Mouse (Mus musculus) megakaryocyte-erythroid progenitor cell, adult 5-6 weeks (primary cell): ENCODE measurements around the gene Unc5a. TPM values are rescaled to one million over a fixed set of nuclear protein-coding genes. Genes with fewer than 3 reads are reported as not detected.

ENCODE experiments used
- ATAC-seq: replicated peaks from 2 replicates; pipeline ENCODE4 v1.8.0; 2016; ENCODE audit warnings: mild to moderate bottlenecking, inconsistent platforms; ENCODE audit not compliant: severe bottlenecking, poor library complexity, low FRiP score, low TSS enrichment
- total RNA-seq, 2 experiments: library from RNA; stranded (forward) in 1 of 2; stranded (reverse) in 1 of 2; fragments of 200-1000, 215-1000 nt in 1 of 2; fragments of >200 nt in 1 of 2; fragmentation: Nextera tagmentation in 1 of 2; gene quantifications; 2 replicates each; pipeline ENCODE4 v1.2.3; 2014 to 2017

Unc5a gene
- total RNA-seq (2014; fragmentation: Nextera tagmentation): 0.04 TPM in 1 of 2 replicates, not detected in the other
- 0.27 TPM in 1 of 2 replicates, not detected in the other for total RNA-seq (2017)

DNA sequence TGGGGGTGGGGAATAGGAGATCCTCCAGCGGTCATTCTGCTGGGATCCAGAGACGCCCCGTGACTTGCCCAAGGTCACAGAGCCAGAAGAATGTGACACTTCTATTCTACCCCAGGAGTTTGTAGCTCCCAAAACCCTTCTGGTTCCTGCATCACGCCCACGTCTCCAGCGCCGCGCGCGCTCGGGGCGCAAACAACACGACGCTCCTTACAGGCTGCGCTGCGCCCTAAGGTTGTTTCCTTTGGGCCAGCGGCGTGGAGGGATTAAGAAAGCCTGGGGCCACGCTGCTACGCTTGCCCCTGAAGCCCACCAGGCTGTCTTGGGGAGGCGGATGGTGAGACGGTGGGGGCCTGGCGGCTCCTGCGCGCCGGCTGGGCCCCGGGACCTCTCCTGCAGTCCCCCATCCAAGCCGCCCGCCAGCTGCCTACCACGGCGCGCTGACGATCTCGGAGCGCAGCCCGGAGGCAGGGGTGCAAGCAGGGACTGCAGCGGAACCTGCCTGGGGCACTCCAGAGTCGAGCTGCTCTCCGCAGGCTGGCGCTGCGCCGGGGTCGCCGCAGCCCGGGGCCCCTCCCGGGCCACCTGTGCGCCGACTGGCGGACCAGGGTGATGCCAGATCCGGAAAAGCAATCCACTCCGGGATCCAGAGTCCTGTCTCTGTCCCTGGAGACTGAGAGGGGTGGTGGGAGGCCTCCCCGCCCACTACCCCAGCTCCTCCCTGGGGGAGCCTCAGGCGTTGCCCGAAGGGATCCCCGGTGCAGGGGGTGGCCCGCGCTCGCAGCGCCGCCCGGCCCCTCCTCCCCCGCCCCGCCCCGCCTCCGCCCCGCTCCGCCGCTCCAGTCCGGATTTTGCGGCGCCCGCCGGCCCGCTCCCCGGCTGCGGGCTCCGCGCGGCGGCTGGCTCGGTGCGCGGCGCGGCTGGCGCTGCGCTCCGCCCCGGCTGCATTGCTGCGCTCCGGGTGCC, at the start of gene Unc5a:
TSS of gene Unc5a (plus strand) at position 881 of the 963 bp plus-strand sequence.
- no peak for ATAC-seq

DNA sequence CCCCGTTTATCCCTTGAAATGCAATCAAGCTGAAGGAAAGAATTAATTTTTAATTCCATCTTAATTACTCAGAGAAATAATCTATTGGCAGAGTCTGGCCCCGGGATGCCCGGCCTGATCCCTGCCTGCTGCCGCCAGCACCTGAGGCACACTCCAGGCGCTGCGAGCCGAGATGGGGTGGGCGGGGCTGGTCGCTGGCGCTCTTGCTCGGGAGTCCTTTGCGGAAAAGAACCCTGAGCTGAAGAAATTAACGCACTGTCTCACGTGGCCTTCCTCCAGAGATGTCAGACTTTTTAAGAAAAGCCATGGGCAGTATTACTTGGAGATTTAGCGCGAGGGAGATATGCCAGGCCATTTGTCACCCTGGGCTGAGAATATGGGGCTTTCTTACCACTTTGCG, 37.2 kb upstream of the Unc5a start:
- no peak for ATAC-seq

DNA sequence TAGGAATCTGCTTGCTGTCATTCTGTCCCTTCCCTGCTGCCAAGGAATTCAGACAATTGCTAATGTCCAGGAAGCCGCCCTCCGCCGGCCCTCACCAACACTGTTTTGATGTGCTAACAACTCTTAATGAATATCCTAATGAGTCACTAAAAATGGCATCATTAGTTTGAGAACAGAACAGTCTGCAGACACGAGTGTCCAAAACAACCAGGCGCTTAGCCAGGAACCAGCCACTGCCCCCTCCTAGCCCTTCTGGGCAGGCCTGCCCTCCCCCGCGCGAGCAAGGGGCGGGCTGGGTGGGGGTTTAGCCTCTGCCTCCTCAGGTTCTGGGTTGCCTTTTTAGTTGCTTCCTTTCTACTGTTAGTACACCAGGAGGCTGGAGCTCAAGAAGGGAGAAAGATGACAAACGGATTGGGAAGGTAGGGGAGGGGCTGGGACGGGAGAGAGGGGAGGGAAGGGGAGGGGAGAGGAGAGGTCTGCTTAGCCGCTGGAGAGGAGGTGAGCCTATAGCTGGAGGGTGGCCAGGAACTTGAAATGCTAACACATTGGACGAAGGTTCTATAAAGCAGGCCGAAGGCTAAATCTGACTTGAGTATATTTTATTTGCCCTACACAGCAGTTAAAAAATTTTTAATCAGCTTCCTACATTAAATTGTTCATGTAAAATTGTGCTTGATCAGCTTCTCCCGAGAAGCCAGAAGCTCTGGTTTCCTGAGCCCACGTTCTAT, 36.2 kb upstream of the Unc5a start:
- no peak for ATAC-seq

DNA sequence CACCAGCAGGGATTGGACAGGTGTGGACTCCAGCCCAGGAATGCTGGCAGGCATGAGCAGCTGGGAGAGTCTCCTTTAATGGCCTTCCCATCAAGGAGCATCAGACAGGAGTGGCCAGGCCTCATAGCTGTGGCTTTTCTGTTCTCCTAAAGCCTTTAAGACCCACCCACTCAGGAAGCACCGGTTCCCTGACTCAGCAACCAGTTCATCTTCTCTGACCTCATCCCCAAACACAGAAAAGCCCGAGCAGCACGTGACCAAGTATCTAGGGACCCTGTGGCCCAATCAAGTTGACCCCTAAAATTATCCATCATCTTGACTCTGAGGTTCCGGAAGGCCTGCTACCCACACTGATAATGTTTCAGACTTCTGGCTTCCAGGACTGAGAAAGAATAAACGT, 32.6 kb upstream of the Unc5a start:
- ATAC-seq: no peak

DNA sequence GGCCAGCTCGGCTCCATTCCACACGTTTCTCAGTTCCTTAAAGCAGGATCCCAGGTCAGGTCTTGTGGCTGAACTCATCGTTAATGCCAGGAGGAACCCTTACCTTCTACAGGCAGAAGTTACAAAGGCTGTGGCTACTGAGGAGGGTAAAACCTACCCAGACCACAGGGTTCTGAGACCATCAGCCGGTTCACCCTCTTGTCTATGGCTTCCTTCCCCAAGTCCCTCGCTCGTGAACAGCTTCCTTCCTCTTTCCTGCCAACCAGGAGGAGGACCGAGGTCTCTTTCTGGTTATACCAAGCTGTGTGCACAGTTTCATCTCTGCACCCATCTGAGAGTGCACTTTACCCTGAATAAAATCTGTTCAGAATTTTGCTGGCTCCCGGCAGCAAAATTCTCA, 30.3 kb upstream of the Unc5a start:
- no peak for ATAC-seq

DNA sequence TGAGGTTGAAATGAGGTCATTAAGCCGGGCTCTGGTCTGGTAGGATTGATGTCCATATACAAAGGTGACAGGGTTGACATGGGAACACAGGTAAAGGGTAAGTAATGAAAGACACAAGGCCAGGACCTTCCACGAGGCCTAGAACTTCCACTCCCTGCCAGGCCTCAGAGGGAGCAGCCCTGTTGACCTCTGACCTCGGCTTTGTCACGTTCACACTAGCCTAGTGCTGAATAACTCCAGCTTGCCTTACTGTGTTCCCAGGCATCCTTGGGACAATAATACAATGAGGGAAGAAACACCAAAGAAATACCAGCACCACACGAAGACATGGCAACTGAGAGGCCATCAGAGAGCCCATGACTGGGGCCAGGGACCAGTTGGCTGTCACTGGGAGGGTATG, 29.5 kb upstream of the Unc5a start:
- ATAC-seq: no peak

DNA sequence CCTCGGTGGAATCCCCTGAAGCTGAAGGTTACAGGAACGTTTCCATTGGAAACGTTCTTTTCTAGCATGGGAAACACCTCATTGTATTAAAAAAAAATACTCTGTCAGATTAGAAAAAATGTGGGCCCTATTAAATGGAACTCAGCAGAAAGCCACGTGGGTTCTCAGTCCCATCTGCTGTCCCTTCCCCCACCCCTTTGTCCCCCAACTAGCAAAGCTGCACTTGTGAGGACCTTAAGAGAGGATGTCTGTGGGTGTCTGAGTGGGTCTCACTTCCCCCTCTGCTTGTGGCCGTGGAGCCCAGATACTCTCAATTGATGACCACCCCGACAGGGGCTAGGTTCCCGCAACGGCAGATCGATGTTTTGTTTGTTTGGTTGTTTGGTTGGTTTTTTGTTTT, 27.5 kb upstream of the Unc5a start:
- ATAC-seq: no peak

DNA sequence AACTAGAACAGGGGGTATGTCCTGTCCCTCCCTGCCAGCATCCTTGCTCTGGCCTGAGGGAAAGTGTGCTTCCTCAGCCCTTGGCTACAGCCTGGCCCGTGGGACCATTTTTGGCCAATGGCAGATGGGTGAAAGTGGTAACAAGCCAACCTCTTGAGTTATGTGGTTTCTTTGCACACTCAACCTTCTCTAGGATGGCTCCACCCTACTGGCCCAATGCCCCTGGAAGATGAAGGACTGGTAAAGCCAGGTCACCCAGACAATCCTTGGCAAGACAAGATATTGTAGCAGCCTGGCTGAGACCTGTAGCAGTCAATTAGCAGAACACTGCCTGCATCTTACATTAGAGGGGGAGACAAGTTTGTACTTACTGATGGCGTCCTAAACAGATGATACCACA, 25.5 kb upstream of the Unc5a start:
- no peak for ATAC-seq

DNA sequence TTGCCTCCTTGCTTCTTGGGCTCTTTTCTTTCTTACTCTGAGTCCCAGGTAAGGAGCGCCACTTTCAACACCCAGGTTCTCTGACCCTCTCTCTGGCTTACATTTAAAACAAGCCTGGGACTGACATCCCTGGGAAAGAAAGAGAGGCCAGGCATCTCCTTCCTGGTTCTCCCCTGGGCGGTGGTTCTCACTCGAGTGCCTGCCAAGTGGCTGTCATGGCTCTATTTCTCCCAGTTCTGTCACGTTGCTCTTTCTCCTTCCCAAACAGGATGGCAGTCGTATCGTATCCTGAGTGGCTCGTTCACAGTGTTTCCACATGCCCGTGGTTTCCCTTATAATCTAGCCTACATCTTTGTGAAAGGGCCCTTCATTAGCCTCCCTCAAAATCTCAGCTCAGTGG, 23.7 kb upstream of the Unc5a start:
- no peak for ATAC-seq

DNA sequence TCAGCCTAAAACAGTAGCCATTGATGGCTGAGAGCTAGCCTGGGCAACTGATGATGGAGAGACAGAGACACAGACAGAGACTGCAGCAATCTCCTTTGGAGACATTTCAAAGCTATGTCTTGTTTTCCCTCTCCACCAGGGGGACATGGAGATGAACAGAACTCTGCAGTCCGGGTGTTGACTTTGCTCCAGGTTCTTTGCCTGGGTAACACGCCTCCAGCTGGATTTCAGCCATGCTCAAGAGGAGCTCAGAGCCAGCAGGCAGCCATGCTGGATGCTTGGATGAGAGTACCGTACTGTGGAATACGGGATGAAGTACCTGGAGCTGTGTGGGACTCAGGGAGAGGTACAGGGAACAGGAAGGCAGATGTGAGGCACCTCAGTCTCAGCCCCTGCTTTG, 22.6 kb upstream of the Unc5a start:
- no peak for ATAC-seq

DNA sequence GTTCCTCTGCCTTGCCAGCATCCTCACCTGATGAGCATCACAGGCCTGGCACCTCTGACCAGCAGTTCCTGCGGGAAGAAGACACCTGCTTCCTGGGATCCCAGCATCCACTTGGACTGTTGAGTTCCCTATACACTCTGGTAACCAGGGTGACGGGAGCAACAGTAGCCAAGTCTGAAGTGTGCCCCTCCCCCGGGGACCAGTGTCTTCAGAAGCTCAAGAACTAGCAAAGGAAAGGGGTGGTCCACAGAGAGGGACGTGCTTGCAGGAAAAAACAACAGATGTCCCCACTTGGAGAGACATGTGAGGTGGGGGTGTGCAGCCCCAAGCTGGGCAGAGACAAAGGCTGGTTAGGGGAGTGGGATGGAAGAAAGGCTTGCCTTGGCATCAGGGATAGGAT, 19.1 kb upstream of the Unc5a start:
- ATAC-seq: no peak

DNA sequence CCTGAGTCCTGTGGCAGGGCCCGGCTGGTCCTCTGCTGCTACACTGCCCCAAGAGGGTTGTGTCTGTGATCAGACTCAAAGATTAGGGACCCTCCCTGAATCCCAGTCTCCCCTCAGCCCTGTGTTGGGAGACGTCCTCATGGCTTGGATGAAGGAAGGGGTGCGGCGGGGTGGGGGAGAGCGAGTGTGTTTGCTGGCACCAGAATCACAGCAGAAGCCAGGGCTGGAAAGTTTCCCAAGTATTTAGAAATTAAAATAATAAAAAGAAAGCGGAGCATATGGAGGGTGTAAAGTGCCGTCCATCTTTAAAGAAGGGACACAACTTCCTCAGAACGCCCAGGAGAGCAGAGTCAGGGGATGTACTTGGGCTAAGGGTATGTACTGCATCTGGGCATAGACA, 14.3 kb upstream of the Unc5a start:
- ATAC-seq: no peak

DNA sequence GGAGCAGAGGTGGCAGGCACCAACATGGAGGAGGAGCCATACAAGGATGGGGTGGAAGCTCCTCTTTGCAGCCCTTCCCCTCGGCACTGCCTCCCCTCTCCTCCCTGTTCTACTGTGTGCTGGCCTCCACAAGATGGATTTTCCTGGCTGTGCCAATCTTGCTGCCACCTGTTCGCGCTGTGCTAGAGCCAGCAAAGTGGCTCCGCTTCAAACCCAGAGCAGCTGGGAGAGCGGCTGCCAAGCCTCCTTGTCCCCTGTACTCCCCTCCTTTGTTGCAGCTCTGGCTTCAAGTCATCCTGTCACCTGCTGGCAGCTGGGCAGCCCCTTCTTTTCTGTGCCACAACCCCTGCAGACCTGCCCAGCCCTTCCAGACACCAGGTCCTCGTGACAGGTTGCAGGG, 13.0 kb upstream of the Unc5a start:
- ATAC-seq: no peak

DNA sequence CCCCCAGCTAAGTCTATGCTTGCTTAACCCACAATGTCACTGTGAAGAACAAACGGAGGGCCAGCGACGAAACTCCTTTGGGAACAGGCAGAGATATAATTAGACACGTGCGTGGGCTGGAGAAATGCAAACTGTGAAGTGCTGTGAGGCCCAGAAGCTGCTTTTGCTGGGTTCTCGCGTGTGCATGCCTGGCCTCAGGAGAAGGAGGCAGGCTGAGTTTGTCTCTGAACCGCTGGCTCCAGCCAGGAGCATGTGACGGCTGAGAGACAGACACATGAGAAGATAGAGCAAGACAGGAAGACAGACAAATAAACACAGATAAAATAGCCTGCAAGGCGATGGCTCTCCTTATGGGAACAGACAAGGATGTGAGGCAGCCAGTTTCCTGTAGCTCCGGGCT, 11.3 kb upstream of the Unc5a start:
- no peak for ATAC-seq

DNA sequence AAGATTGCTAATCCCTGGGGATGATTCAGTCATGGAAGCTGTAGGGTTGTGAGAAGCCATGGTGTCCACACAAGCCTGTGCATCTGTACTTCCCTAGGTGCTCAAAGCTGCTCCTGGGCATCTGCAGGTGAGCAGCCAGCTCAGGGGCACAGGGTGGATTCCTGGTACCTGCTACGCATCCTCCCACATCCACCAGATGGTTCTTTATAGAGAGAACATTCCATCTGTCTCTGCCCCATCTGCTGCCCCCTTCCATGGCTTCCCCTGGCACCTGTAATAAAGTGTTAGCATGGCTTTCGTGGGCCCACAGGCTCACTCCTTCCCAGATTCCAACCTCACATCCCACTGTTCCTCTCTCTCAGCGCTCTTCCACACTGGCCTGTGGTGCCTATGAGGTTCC, 10.7 kb upstream of the Unc5a start:
- ATAC-seq: no peak

DNA sequence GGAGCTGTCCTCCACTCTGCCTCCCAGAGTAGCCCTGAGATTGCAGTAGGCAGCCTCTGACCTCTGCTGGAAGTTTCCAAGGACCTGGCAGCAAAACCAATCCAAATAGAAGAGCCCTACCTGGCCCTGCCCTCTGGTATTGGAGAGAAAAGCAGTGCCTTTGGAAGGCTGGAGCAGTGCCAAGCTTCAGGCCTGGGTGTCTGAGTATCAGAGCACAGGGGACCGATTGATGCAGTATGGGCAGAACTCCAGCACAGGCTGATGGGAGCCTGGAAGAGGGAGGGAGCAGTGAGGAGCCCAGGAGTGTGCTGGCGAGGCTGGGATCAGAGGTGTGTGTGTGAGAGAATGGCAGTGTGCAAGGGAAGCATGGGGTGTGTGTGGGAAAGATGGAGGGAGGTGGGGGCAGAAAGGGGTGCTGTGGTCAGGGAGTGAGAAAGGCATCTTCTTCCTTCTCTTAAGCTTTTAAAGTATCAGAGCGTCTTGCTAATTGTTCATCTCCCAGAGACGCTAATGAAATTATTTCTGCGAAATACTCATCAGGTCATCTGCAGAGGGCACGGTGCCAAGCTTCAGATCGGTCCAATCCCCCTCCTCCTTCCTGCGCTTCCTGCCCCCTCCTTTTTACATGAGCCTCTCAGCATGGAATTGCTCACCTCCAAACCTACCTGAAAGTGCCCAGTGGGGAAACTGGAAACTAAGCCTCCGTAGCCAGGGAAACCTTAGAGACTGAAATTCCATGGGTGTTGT, 4.6 kb upstream of the Unc5a start:
- no peak for ATAC-seq

DNA sequence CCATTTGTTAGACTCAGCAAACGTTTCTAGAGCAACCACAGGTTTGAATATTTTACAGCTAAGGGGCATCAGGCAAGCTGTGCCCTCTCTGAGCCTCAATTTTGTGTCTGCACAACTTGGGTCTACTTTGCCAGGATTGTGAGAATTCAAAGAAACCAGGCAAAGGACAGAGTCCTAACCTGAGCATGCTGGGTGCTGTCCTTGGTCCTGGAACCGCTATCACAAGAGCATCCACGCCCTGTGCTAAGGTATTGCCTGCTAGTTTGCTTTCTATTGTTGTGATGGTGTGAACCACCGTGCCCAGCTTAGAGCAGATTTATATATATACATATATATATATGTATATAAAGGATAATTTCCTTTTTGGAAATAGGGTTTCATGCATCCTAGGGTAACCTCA, 3.9 kb upstream of the Unc5a start:
- no peak for ATAC-seq

DNA sequence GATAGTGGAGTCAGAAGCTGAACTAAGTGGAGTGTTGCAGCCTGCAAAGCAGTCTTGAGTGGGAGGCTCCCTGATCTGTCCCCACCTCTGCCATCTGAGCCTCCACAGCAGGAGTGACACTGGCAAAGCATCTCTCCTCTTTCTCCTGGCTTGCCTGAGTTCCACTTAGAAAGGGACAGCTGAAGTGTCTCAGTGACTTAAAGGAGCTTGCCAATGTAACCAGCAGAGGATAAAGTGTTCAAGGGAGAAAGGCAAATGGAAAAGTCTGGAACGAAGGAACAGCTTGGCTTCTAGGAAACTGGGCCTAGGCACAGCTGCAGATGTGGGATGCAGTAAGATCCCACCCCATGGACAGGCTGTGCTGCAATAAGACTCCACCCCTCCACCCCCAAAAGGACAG, 2.8 kb upstream of the Unc5a start:
- ATAC-seq: no peak

DNA sequence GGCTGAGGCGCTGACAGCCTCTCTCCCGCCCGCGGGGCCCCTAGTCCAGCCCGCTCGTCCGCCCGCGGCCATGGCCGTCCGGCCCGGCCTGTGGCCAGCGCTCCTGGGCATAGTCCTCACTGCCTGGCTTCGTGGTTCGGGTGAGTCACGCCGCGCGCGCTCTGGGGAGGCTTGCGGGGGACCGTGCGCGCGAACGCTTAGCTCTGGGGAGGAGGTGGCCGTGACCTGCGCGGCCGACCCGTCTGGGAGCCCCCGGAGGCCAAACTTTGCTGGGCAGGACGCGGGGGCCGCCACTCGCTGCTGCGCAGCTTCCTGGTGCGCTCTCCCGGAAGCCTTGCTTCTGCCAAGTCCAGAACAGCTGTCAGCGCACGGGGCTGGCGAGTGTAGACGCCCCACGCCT, 381 bp downstream of the Unc5a start:
- no peak for ATAC-seq

DNA sequence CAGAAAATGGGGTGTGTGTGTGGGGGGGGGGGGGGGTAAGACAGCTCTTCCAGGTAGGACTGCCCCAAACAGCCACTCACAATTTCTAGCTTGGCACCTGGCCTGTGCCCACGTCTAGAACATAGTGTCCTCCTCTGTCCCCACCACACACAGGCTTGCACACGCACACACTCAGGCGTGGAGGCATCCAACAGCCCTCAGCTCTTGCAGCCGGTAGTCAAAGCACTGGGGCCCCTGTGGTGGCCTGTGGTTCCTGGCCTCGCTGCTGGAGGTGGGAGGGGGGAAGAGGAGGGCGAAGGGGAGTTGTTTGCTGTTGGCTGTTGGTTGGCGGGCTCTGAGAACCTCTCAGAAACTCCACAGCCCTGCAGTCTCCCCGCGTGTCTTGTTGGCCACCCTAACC, 920 bp downstream of the Unc5a start:
- no peak for ATAC-seq
